28 mouse cellular contexts compared by ENCODE assay signal in genomic region chr14:73709412-73710110, GRCm38 (mm10). TPM values are rescaled to one million over a fixed set of nuclear protein-coding genes. Genes with fewer than 3 reads are reported as not detected.
DNase-seq lines count a peak whose midpoint lies in the region; ATAC-seq and TF ChIP-seq lines count a peak whose summit lies in the region.
"Had no signal": no experiment of that assay in that cellular context is flagged by ENCODE, and none has a peak within 500 bp of the region (broad histone marks: within the 10 kb centered on the region; RNA-seq: fewer than 3 reads in every experiment).

No protein-coding gene starts in this region.

- no peak overlapping the region for H3K4me2 ChIP-seq in lung, embryonic 15.5 days
- H3K4me2 ChIP-seq: forebrain, embryonic 15.5 days; hindbrain, embryonic 12.5 days; intestine, embryonic 15.5 days; limb, embryonic 13.5 days; midbrain, embryonic 15.5 days; stomach, embryonic 15.5 days had no signal

- TF ChIP-seq CTCF in cortical plate, adult 2 months (IDR thresholded peaks at IDR 0.05; ENCODE audit: extremely low read depth, insufficient read depth, low read length), result no peak

- no peak overlapping the region for H3K9ac ChIP-seq in lung, embryonic 15.5 days
- H3K9ac ChIP-seq: forebrain, embryonic 15.5 days; hindbrain, embryonic 12.5 days; intestine, embryonic 15.5 days; limb, embryonic 13.5 days; liver, embryonic 14.5 days; midbrain, embryonic 15.5 days; stomach, embryonic 15.5 days had no signal

- no peak for TF ChIP-seq POLR2A in cortical plate, adult 2 months (IDR thresholded peaks at IDR 0.05; ENCODE audit: extremely low read depth, insufficient read depth, low read length)

- H3K9me3 ChIP-seq in lung, embryonic 15.5 days, result no peaks in the 10 kb centered on the region
- H3K9me3 ChIP-seq: forebrain, embryonic 15.5 days; G1E; hindbrain, embryonic 12.5 days; midbrain, embryonic 15.5 days; stomach, embryonic 15.5 days had no signal

- no peaks in the 10 kb centered on the region for H3K36me3 ChIP-seq in lung, embryonic 15.5 days
- H3K36me3 ChIP-seq: forebrain, embryonic 15.5 days; G1E; hindbrain, embryonic 12.5 days; intestine, embryonic 15.5 days; limb, embryonic 13.5 days; midbrain, embryonic 15.5 days; stomach, embryonic 15.5 days had no signal

- H3K4me1 ChIP-seq in lung, embryonic 15.5 days, result no peaks in the 10 kb centered on the region
- peaks cover 1% of the 10 kb centered on the region; the same call in 1 of the 2 replicates for H3K4me1 ChIP-seq in cortical plate, adult 2 months (ENCODE audit: control insufficient read depth, insufficient read depth, low read length)
- H3K4me1 ChIP-seq: forebrain, embryonic 15.5 days; hindbrain, embryonic 12.5 days; intestine, embryonic 15.5 days; limb, embryonic 13.5 days; midbrain, embryonic 15.5 days; stomach, embryonic 15.5 days had no signal

- ATAC-seq in lung, embryonic 15.5 days (ENCODE audit: borderline replicate concordance, extremely low read depth, low FRiP score, low TSS enrichment), result peak; percentile 75; the same call in 1 of the 2 replicates
- ATAC-seq: forebrain, embryonic 15.5 days; intestine, embryonic 15.5 days; midbrain, embryonic 15.5 days had no signal

- no peak overlapping the region for H3K27ac ChIP-seq in lung, embryonic 15.5 days
- 0 out of 2 replicates have a peak overlapping the region, but pooled peaks have one; percentile 22 for H3K27ac ChIP-seq in cortical plate, adult 2 months (ENCODE audit: insufficient read depth, low read length)
- H3K27ac ChIP-seq: forebrain, embryonic 15.5 days; hindbrain, embryonic 12.5 days; intestine, embryonic 15.5 days; limb, embryonic 13.5 days; liver, embryonic 14.5 days; midbrain, embryonic 15.5 days; stomach, embryonic 15.5 days had no signal

- no peak for DNase-seq in lung, postnatal 4 days
- DNase-seq in frontal cortex, postnatal 25 days (ENCODE audit: low spot score in 2 of 2), result peak; percentile 16 to 23
- DNase-seq in lung, postnatal 25 days (ENCODE audit: low spot score), result peak; percentile 0
- no peak for DNase-seq in kidney, postnatal 10 days
- no peak for DNase-seq in urinary bladder, postnatal 36 days (ENCODE audit: low spot score in 2 of 2)
- DNase-seq: adrenal gland, adult 8-10 months; cerebellum, adult 11-12 months; cerebellum, postnatal 36 days; gastrocnemius, postnatal 10 days; heart, adult 18-20 months had no signal

- no peaks in the 10 kb centered on the region for H3K27me3 ChIP-seq in lung, embryonic 15.5 days
- H3K27me3 ChIP-seq: forebrain, embryonic 15.5 days; hindbrain, embryonic 12.5 days; intestine, embryonic 15.5 days; limb, embryonic 13.5 days; megakaryocyte, embryonic 14.5 days; midbrain, embryonic 15.5 days; stomach, embryonic 15.5 days had no signal

- 70% methylated on average over 9 of the region's 9 CpGs for WGBS in lung, embryonic 15.5 days

- H3K4me3 ChIP-seq in lung, embryonic 15.5 days, result no peak overlapping the region
- no peak overlapping the region for H3K4me3 ChIP-seq in cortical plate, adult 2 months (ENCODE audit: insufficient read depth, low read length)
- H3K4me3 ChIP-seq: erythroblast, embryonic 14.5 days; forebrain, embryonic 15.5 days; hindbrain, embryonic 12.5 days; intestine, embryonic 15.5 days; limb, embryonic 13.5 days; megakaryocyte, embryonic 14.5 days; midbrain, embryonic 15.5 days; stomach, embryonic 15.5 days had no signal

RNA-seq across cellular contexts. Expression of gene Gm21750, which starts 48.5 kb away (rescaled TPM):
- not detected in 2 replicates for polyA plus RNA-seq in lung, embryonic 15.5 days (2015; fragmentation: Nextera tagmentation; extraction: Ambion mirVana)
- polyA plus RNA-seq in cortical plate, adult 2 months (2012; rRNA removed), result not detected in 2 replicates
- polyA plus RNA-seq: embryonic facial prominence, embryonic 11.5 days; erythroblast, embryonic 14.5 days; forebrain, embryonic 15.5 days; G1E; heart, embryonic 16.5 days; hindbrain, embryonic 12.5 days; intestine, embryonic 15.5 days; kidney, embryonic 14.5 days; large intestine, adult 2 months; limb, embryonic 13.5 days; liver, embryonic 14.5 days; midbrain, embryonic 15.5 days; spleen, adult 2 months; stomach, embryonic 15.5 days; thymus, postnatal 0 days had no signal

Comparison
In these comparisons a context has a peak if more than half of its experiments do, and no peak if none do; other contexts are left out.
1. DNase-seq: peak in frontal cortex, postnatal 25 days (2 of 2) and lung, postnatal 25 days (single experiment); none in lung, postnatal 4 days (0 of 2), kidney, postnatal 10 days (single experiment) and urinary bladder, postnatal 36 days (0 of 2).